ENCODE assay signal across 8 mouse cellular contexts in the genomic region with DNA sequence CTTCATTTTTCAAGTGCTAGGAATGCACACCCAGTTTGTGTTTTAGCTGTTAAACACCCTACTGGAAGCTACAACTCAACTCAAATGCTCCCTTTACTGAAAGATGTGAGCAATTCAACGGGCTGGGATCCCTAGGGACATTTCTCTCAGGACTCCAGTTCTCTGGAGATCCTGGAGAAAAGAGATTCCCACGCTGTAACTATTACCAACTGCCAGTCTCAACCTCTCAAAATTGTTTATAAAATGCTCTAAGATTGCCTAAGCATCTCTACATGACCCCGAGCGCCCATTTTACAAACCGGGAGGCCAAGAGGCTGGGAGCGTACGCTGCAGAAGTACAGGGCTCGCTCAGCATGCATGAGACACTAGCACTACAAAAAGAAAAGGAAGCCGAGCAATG. TPM values are rescaled to one million over a fixed set of nuclear protein-coding genes. Genes with fewer than 3 reads are reported as not detected.
DNase-seq lines count a peak whose midpoint lies in the region; ATAC-seq and TF ChIP-seq lines count a peak whose summit lies in the region.

No protein-coding gene starts in this region.

- H3K27me3 ChIP-seq in C2C12 (ENCODE audit: control insufficient read depth, insufficient read depth, insufficient read length): no peaks in the 10 kb centered on the region
- H3K27me3 ChIP-seq in liver, embryonic 12.5 days (replicated peaks): peaks cover 2% of the 10 kb centered on the region

- H3K9me3 ChIP-seq in liver, embryonic 12.5 days (replicated peaks): no peaks in the 10 kb centered on the region

- intact Hi-C loops in gastrocnemius, adult 2 months (cut with DNase I): loop anchor here (10.0 kb wide), 1 partner anchor 253 kb away; no protein-coding TSS in a partner anchor
- intact Hi-C loops in gastrocnemius, postnatal 14 days (cut with DNase I; ENCODE audit: low total_unique reads): no loop called here

- peak overlapping the region; percentile 81 for H3K9ac ChIP-seq in liver, embryonic 12.5 days

- peak overlapping the region; percentile 80 for H3K27ac ChIP-seq in gastrocnemius, adult 2 months
- no peak overlapping the region for H3K27ac ChIP-seq in liver, embryonic 12.5 days

- no peak overlapping the region for H3ac ChIP-seq in C2C12 (ENCODE audit: control insufficient read depth, insufficient read length, low read depth)

- peak overlapping the region; percentile 90 for H3K4me2 ChIP-seq in liver, embryonic 12.5 days

- peaks cover 5% of the 10 kb centered on the region for H3K36me3 ChIP-seq in C2C12 (ENCODE audit: control insufficient read depth, insufficient read depth)
- H3K36me3 ChIP-seq in liver, embryonic 12.5 days: peaks cover 7% of the 10 kb centered on the region; the same call in 1 of the 2 replicates

- H3K79me2 ChIP-seq in C2C12 (ENCODE audit: control insufficient read depth, insufficient read depth): peaks cover 36% of the 10 kb centered on the region

- H3K4me1 ChIP-seq in liver, embryonic 12.5 days: peaks cover 41% of the 10 kb centered on the region

- DNase-seq in gastrocnemius, adult 2 months: no peak
- DNase-seq in gastrocnemius, postnatal 14 days: no peak
- DNase-seq in fibroblast of lung, adult 2 months (ENCODE audit: low read depth): peak; percentile 27
- DNase-seq in urinary bladder, adult 2 months (ENCODE audit: low spot score): no peak
- DNase-seq in adrenal gland, adult 2 months: no peak
- DNase-seq in adrenal gland, adult 8-10 months: no peak

- 25% methylated on average over 9 of the region's 9 CpGs for WGBS in liver, embryonic 12.5 days (ENCODE audit: insufficient replicate concordance)

- TF ChIP-seq CTCF in gastrocnemius, adult 2 months (IDR thresholded peaks at IDR 0.05): no peak
- no peak for TF ChIP-seq CTCF in C2C12 (IDR thresholded peaks at IDR 0.05; ENCODE audit: control insufficient read depth, insufficient read depth, insufficient read length)

- H3K4me3 ChIP-seq in gastrocnemius, adult 2 months: peak overlapping the region; percentile 79
- H3K4me3 ChIP-seq in C2C12 (ENCODE audit: insufficient read depth, poor library complexity, severe bottlenecking): peak overlapping the region; percentile 73
- peak overlapping the region; percentile 89 for H3K4me3 ChIP-seq in liver, embryonic 12.5 days

- peaks cover 9% of the 10 kb centered on the region for H3K79me3 ChIP-seq in C2C12 (ENCODE audit: low read depth)

- peak; percentile 10; the same call in 1 of the 2 replicates for ATAC-seq in liver, embryonic 12.5 days

TF ChIP-seq in C2C12, 6 proteins besides CTCF, POLR2A, EP300 and RAD21:
- TF ChIP-seq CEBPB (IDR thresholded peaks at IDR 0.05; ENCODE audit: low read depth): no peak
- no peak for TF ChIP-seq MAX (IDR thresholded peaks at IDR 0.05)
- TF ChIP-seq USF1 (IDR thresholded peaks at IDR 0.05; ENCODE audit: low read depth): no peak
- no peak for TF ChIP-seq MYOD1 (IDR thresholded peaks at IDR 0.05; ENCODE audit: control insufficient read depth, insufficient read length, low read depth)
- TF ChIP-seq FOSL1 (IDR thresholded peaks at IDR 0.05; ENCODE audit: insufficient read depth, low read length, poor library complexity, severe bottlenecking): no peak
TF ChIP-seq in C2C12: peak in this region for 0.

RNA-seq across cellular contexts. Expression of a gene that starts 0.3 kb away (rescaled TPM):
- total RNA-seq in gastrocnemius, adult 2 months (2021): 10 to 100 TPM; 12.7 to 14.2 TPM
- 10 to 100 TPM; 11.8 to 13.8 TPM for total RNA-seq in gastrocnemius, postnatal 14 days (2021)
- 24.9 TPM for polyA plus RNA-seq in C2C12 (2012; fragmentation: generic; extraction: Trizol)
- 10.3 and 12.1 TPM in 2 replicates for polyA plus RNA-seq in liver, embryonic 12.5 days (2016; fragmentation: Nextera tagmentation; extraction: Ambion mirVana)
- polyA plus RNA-seq in urinary bladder, adult 2 months (2012; rRNA removed): 51.3 and 51.9 TPM in 2 replicates
- 10 to 100 TPM; 49.0 to 50.9 TPM for total RNA-seq in adrenal gland, adult 2 months (2021)
- 140 and 145 TPM in 2 replicates for polyA plus RNA-seq in adrenal gland, adult 2 months (2012; rRNA removed)
- 10 to 100 TPM; 39.8 to 60.3 (median 49.4) TPM for total RNA-seq in adrenal gland, adult 8-10 months (2022)

RNA-seq across cellular contexts. Expression of a gene that starts 19.2 kb away (rescaled TPM):
- 1 to 10 TPM; 1.2 to 3.6 TPM for total RNA-seq in gastrocnemius, adult 2 months (2021)
- 10 to 100 TPM in 1 of 2 experiments, 1 to 10 TPM in 1; 7.0 to 10.2 TPM for total RNA-seq in gastrocnemius, postnatal 14 days (2021)
- 185 TPM for polyA plus RNA-seq in C2C12 (2012; fragmentation: generic; extraction: Trizol)
- 259 and 265 TPM in 2 replicates for polyA plus RNA-seq in liver, embryonic 12.5 days (2016; fragmentation: Nextera tagmentation; extraction: Ambion mirVana)
- 7.9 and 9.9 TPM in 2 replicates for polyA plus RNA-seq in urinary bladder, adult 2 months (2012; rRNA removed)
- 1 to 10 TPM; 5.1 to 6.4 TPM for total RNA-seq in adrenal gland, adult 2 months (2021)
- 10.9 and 14.5 TPM in 2 replicates for polyA plus RNA-seq in adrenal gland, adult 2 months (2012; rRNA removed)
- 10 to 100 TPM in 2 of 4 experiments, 1 to 10 TPM in 2; 4.3 to 11.4 (median 8.5) TPM for total RNA-seq in adrenal gland, adult 8-10 months (2022)

RNA-seq across cellular contexts. Expression of a gene that starts 59.4 kb away (rescaled TPM):
- under 1 TPM; 0.26 to 0.33 TPM for total RNA-seq in gastrocnemius, adult 2 months (2021)
- total RNA-seq in gastrocnemius, postnatal 14 days (2021): 1 to 10 TPM in 1 of 2 experiments, under 1 TPM in 1; 0.42 to 1.2 TPM
- not detected for polyA plus RNA-seq in C2C12 (2012; fragmentation: generic; extraction: Trizol)
- polyA plus RNA-seq in liver, embryonic 12.5 days (2016; fragmentation: Nextera tagmentation; extraction: Ambion mirVana): 0.08 and 0.26 TPM in 2 replicates
- 15.1 and 28.4 TPM in 2 replicates for polyA plus RNA-seq in urinary bladder, adult 2 months (2012; rRNA removed)
- 1,000 to 10,000 TPM; 1,225 to 1,281 TPM for total RNA-seq in adrenal gland, adult 2 months (2021)
- polyA plus RNA-seq in adrenal gland, adult 2 months (2012; rRNA removed): 6,176 and 11,313 TPM in 2 replicates
- total RNA-seq in adrenal gland, adult 8-10 months (2022): 1,000 to 10,000 TPM; 1,385 to 1,638 (median 1,575) TPM

Comparison
In these comparisons a context has a peak if more than half of its experiments do, and no peak if none do; other contexts are left out.
1. RNA of a gene that starts 59.4 kb away (total RNA-seq): 1,385 to 1,638 TPM in adrenal gland, adult 8-10 months and 1,225 to 1,281 TPM in adrenal gland, adult 2 months; 0.42 to 1.2 TPM in gastrocnemius, postnatal 14 days and 0.26 to 0.33 TPM in gastrocnemius, adult 2 months; every median in the first group is over 100 times any median in the second.
2. Peak in every context shown above with its lines, with median percentiles within 50 percentile points of each other: H3K4me3 ChIP-seq.